Mouse (Mus musculus) heart, adult 9 months (tissue): ENCODE results near the gene Npr3.

ENCODE experiments used
- DNase-seq, 2 experiments: peaks; one replicate each; pipeline ENCODE4 v3.0.0; 2022; ENCODE audit warnings: low spot score in 2 of 2

The Npr3 gene

DNA sequence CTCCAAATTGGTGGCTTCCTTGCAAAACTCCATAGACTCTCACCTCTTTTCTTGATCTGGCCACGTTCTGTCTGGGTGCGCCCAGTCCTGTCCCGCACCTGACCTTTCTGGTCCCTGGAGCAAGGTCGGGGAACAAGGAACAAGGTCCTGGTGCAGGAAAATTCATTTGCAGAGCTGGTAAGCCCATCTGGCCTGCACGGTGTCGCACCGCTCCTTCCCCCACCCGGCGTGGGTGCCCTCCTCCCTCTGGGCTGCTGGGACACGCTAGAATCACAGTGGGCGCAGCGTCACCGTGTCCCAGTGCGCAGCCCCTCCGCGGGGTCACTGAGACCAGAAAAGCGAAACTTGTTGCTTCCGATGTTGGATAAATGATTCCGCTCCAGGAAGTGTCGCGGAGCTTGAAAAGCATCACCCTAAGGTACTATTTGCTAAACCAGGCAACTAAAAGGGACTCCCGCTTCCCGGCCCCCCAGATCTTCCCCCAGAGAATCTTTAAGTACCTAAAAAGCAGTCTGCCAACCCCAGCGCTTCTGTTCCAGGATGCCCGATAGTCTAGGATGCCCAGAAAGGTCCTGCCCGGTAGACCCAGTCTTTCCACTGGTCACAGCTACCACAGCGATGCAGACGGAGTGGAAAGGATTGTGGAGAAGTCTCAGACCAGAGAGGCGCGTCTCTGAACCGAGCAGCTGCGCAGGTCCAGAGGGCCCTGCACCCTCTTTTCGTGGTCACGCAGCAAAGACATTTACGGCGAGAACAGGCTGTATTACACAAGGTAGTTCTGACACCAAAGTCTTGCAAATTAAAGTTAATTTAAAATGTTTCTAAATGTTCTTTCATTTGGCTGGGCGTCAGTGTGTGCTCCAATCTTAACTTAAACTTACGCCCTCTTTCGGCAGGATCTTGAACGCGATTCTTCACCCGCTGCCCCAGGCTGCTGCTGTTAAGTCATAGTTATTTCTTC, at the start of gene Npr3:
Gene Npr3, minus strand, starts transcription at position 717 of the 961 bp plus-strand sequence.
- DNase-seq: peak; percentile 39 to 54

DNA sequence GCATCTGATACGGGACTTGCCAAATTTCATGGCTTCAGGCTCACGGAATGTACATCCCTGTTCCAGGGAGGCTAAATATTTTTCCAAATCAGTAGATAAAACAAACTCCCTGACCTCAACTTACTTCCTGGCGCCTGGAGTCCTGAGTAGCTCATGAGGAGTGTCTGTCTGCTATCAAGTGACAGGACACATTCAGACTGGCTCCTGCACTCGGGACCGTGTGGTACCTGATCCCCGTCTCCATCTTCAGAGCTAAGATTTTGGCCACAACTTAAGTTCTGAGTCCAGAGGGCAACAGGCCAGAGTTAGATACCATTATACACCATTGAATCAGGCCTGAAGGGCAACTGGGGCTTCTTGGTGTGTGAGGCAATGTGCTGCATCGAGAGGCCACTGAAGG, 49.0 kb upstream of the Npr3 start:
- DNase-seq: peak in 1 of 2 experiments; percentile 11

DNA sequence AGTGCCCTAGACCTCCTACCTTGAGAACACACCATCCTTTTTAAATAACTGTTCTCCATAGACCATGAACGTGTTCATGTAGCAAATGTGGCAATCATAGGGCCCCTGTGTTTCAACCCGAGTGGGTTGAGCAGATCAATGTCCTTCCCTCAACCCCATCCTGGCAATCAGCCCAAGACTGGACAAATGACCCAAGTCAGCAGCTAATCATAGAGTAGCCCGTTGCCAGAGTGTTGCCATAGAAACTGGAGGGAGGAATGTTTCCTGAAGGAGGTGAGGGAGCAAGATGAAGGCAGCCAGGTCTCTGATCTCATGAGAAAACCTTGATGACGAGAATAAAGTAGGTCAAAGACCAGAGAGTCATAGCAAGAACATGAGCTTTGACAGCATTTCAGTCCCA, 47.1 kb upstream of the Npr3 start:
- DNase-seq: no peak

DNA sequence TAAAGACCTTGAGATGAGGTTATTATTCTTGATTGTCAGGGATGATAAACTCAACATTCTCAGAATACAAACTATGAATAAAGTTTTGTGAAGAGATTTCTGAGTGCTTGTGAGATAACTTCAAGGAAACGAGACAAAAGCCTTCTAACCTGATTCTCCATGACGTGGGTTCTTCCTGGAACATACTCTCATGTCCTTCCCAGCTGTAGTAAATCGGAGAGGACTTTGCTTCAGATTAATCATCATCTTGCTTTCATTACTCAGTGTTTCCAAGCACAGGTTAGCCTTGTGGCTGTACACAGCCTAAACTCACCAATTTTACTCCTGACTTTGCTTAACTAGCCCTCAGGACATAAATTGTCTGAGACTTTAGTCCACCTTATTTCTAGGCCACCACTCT, 45.1 kb upstream of the Npr3 start:
- no peak for DNase-seq

DNA sequence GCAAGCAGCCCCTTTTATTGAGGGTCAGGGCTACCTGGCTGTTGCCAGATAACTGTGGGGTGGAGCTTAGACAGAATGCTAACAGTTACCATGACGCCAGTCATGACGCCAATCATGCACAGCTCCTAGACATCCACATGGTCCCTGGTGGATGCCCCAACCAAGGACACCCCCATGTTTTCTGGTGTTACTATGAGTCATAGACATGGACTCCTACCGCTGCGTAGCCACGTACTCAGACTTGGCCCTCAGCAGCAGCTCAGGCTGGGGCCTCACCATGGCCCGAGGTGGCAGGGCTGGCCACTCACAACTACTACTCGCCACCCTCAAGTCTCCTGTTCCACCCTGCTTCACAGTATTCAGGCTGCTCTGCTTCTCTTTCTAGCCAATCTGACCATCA, 44.1 kb upstream of the Npr3 start:
- no peak for DNase-seq

DNA sequence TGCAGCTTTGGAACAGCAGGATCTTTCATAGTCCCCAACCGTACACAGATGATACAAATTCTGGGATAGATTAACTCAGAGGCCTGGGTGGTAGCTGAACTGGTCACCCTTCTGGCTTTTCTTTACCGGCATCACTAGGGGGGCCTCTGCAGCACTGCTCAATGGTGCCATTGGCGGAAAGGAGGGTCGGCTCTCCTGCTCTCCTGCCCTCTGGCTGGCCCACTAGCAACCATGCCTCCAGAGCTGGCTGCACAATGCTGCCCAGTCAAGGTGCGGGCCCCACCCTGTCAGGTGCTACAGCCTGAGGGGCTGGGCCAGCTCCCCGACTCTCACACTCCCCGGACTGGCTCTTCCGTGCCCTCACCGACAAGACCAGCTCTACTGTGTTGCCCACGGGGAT, 43.1 kb upstream of the Npr3 start:
- no peak for DNase-seq

DNA sequence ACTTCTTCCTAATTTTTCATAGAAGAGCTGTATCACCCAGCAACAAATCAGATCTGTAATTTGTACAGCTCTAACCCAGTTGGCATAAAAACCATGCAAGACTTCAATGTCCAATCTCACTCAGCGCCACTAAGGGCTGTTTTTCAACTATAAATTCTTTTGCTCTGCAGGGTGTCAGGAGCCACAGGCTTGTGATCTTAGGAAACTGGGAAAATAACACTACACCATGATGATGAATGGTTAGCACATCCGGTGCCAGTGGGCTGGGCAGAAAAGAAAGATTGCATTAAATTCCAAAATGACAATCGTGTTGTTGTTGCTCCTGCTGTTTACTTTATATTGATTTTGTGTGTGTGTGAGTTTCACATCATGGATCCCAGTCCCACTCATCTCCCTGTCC, 42.4 kb upstream of the Npr3 start:
- DNase-seq: no peak

DNA sequence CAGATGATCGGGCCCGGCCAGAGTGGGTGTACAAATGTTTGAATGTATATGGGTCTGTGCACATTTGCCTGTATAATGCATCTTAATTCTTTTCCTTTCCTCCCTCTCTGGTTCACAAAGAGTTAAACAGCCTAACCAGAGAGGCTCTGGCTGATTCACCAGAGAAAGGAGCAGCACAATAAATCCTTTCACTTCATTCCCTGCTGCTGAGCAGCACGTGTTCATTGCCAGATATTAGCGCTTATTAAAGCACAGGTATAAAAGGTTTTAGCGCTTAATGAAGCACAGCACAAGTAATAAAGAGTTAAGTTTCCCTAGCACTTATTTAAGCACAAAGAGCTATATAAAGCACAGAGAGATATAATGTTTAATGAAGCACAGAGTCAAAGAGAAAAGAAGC, 33.8 kb upstream of the Npr3 start:
- DNase-seq: no peak

DNA sequence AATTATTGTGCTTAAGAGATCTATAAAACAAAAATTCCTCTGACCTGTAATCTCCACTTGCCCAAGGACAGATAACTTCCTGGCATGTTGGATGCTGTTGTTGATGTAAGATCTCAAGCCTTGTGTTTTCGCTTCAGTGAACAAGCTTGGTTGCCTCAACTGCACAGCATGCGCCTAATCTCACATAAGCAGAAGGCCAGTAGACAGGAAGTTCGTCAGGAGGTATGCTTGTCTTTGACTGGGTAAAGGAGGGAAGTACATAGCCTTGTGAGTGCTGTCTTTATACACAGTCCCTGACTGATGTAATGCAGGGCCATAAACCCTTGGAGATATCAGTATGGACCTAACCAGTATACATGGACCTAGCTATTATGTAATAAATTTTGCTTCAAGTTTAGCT, 20.7 kb upstream of the Npr3 start:
- DNase-seq: no peak

DNA sequence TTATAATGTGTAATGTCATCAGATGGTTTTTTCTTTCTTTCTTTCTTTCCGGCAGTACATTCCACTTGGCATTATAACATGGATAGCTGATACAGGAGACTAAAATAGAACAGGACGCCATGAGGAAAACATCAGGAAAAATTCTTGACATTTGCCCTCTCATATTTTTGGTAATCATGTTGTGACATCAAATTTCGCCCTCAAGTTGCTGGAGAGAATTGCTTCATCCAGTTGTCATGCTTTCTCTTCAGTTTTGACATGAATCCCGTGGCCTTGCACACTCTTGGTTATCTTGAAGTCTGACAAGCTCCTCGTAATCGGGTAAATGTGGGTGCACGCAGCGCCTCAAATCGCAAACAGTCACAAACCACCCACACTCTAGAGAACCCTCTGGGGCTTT, 7.0 kb upstream of the Npr3 start:
- DNase-seq: no peak

DNA sequence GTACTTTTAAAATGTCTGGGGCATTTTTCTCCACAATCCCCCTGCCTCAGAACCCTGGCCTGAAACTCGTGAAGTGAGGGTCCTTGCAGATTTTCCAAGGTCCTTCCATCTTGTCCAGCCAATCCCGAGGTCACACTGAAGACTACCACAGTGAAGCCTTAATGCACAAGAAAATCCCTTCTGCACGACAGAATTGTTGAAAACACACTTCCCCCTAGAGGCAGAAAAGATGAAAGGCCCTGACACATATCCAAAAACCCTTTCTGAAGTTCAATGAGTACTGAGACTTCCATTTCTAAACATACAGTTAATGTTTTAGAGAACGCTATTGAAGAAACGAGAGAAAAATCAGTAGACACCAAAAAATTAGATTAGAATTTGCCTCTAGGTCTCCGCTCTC, 2.8 kb upstream of the Npr3 start:
- peak in 1 of 2 experiments; percentile 30 for DNase-seq

DNA sequence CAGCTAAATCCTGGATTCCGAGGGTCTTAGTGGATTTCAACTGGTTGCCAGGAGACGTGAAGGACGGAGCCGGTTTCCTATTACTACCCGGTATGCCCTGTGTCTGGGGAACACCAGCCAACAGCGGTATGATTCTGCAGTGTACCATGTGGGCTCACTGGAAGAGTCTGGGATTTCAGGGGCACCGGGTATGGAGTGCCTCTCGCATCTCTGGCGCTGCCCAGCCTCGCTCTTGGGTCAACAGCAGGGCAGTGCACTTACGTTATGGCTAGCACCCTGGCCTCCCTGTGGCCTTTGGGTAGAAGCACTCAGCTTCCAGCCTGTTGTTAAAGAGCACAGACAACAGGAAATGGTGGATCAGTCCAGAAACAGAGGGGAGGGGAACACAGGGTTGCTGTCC, 1.1 kb upstream of the Npr3 start:
- peak in 1 of 2 experiments; percentile 5 for DNase-seq

DNA sequence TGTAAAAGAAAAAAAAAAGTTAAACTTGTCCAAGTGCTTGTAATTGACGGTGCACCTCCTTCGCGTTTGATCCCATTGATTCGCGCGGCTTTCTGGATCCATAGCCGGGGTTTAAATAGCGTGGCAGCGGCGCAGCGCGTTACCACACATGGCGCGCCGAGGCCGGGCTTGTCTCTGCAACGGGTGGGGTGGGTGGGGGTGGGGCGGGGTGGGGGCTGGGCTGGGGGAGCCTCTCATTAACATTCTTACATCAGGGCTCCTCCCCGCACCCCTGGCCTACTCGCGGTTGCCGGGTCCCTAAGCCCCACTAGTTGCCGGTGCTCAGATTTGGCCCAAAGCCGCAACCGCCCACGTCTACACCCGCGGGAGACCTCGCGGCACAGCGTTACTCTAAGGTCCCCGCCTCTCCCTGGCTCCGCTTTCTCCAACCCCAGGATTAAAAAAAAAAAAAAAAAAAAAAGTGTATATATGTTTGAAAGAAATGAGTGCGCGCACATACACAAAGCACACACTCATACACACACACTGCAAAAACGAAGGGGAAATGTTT, 991 bp downstream of the Npr3 start:
- DNase-seq: peak; percentile 46 to 52

DNA sequence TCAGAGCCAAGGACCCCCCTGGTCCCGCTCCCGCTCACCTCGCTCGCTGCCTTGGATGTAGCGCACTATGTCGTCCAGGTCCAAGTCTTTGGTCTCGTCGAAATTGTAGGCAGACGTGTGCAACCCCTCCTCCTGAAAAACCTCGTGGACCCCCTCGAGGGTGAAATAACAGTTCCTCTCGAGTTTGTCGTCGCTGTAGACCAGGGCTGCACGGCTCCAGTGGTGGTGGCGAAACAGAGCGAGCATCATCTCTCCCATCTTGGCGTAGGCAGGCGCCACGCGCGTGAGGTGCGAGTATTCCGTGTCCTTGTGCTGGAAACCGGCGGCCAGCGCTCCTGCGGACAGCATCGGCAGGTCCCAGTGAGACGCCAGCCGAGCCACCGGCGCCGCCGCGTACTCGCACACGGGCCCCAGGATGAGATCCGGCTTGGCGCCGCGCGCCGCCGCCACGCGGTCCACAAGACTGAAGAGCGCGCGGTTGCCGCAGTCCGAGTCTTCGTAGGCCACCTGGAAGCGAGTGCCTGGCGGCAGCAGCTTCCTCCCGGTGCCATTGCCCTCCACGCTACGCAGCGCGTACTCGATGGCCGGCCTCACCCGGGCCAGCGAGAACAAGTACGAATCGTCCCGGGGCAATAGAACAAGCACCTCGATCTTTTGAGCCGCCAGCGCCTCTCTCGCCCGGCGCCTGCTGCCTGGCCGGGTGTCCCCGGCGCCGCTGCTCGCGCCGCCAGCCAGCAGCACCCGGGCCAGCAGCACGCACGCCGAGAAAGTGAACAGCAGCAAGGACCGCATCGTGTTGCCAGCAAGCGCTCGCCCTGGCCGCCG, 2.0 kb downstream of the Npr3 start:
- peak in 1 of 2 experiments; percentile 19 for DNase-seq

DNA sequence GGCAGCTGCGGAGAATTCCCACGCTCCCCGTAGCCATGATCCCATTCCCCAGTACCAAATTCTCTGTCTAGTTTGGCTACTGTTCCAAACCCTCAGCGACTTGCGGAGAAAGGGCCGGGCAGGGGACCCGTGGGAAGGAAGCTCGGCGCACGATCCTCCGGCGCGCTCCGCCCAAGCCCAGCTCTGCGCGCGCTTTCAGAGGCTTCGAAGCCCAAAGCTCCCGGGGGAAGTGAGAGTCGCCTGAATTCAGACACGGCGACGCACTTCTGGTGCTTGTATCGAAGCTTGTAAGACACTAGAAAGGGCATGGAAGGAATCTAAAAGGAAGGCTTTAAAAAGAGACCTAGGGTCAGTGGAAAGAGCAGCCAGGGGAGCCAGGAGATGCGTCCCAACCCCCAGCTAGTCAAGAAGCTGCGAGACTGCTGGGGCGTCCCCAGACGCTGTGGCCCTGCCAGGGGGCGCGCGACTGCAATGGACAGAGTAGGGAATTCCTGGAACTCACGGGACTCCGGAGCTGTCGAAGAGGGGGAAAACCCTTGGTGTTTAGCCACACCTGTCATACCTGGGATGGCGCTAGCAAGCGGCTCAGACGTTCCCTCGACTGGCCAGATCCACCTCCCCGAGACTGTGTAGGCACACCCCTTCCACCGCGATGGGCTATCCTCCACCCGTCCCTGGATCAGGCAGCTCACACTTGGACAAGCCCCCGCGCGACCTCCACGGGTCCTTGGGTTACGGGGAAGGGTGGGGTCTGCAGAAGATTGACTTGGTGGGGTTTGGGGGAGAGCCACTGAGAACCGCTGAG, 2.8 kb downstream of the Npr3 start:
- peak; percentile 7 to 23 for DNase-seq

DNA sequence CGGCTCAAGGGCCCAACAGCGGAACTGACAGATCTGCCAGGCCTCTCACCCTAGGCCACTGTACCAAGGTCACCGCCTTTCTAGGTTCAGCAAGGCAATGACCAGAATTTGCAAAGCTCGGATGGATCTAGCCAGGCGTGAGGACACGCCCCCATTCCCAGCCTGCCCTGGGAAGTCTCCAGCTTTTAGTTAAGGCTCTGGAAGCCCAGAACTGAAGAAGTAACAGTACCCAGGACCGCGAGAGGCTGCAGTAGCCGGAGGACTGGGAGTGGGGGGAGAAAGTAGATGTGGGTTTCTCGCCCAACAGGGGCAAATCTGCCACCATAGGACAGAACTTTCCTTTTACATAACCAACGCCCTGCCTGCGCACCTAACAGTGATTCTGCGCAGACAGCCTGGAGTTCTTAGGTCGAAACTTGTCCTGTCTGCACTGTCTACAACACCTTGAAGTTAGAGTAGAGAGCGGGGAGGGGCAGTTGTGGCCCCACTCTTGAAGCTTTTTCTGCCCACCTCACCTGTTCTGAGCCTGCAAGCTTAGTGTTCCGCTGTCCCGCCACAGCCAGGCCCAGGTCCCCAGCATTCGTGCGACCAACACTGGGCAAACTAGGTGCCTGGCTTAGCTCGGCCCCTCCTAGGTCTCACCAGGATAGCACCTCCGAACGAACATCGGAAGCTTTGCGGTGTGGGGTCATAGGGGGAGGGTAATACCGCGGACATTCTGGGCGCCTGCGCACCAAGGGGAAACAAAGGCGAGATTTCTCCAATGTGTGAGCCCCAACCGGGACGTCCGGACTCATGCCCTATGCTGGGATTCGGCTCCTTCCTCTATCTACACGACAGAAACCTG, 3.7 kb downstream of the Npr3 start:
- DNase-seq: peak; percentile 7 to 16

DNA sequence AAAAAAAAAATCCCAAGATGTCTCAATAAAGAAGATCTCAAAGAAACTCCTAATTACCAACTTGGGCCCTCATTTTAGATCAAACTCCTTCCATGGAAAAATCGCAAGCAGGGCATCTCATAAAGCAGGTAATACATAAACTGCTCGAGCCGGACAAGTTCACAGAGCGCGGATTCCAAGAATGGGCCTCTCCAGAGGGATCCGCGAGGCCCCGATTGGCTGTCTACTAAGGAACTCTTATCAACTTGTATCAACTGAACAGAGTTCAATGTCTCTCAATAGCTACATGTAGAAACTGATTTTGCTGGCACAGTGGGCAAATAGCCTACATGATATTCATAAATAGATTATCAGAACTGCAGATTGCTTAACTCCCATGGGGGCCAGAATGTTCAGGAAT, 9.5 kb downstream of the Npr3 start:
- no peak for DNase-seq

DNA sequence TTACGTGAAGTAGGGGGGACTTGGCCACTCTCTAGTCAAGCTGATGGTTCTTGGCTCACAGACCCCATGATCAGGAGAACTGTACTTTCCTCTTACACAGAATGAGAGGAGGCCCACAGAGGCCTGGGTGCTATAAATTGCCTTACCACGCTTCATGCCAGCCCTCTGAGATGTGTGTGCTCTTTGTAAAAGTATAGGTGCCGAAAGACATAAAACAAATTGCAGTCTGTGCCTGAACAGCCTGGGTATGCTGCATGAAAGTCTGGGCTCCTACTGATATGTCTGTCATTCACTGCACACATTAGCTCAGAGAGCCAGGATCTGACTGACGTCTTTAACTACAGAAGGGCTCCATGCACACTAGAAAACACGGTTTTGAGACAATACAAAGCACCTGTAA, 9.9 kb downstream of the Npr3 start:
- DNase-seq: no peak

DNA sequence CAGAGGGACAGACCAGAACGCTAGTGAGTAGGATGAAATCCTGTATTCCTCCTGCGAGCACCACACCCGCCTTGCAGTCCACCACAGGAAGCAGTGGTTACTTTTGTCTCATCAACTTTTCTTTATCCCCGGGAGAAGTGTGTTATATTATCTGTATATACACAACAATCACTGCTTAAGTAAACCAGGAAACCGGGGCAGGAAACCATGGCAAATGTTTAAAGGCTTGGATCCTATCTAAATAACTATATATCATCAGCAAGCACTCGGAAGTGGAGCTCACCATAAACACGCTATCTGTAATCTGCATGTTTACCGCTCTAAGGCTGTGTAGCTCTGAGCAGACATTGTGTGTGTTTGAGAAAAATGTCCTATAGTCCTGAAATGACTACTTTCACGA, 13.1 kb downstream of the Npr3 start:
- no peak for DNase-seq

DNA sequence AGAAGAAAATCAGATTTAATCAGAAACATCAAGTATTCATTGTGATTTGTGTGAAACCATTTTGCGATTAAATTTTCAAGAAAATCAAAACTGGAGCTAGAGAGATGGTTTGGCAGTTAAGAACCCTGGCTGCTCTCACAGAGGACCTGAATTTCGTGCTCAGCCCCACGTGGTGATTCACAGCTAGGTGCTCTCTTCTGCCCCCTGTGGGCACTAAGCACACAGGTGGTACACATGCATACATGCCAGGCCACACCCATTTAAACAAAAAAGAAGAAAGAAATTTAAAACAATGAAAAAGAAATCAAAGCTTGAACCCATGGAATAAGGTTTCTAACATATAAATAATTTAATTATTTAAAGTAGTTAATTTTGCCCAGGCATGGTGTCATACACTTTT, 15.7 kb downstream of the Npr3 start:
- no peak for DNase-seq
